Mouse (Mus musculus): ENCODE measurements around the gene Lgsn. TPM values are rescaled to one million over a fixed set of nuclear protein-coding genes. Genes with fewer than 3 reads are reported as not detected.

Gene Lgsn
- polyA plus RNA-seq, 1 experiment = not detected

DNA sequence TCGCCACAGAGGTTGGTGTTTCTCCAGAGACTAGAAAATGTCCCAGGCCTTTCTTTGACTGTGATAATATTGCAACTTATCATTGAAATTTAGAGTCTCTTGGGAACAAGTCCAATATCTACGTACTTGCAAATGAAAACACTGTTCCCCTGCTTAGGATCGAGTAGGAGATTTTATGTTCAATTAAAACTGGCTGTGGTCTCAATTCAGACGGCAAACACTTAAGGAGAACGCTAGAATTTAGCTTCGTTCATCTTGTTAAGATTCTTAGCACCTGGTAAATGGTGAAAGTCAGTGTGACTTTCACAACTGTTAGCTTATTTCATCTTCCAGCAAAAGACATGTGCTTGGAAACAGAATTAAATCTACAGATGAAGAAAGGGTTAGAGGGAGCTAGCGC lies 29.1 kb downstream of the Lgsn start:
- 53% methylated on average over 7 of the region's 7 CpGs for WGBS
- TF ChIP-seq POLR2A (IDR thresholded peaks at IDR 0.05; ENCODE audit: insufficient read depth, low read depth, low read length) (no peak), CTCF (IDR thresholded peaks at IDR 0.05; ENCODE audit: insufficient read depth, low read depth, low read length) (no peak)
- no peak overlapping the region for H3K27ac ChIP-seq (ENCODE audit: insufficient read depth, low read depth, low read length)
- no peak overlapping the region for H3K4me3 ChIP-seq (ENCODE audit: insufficient read depth, low read depth, low read length)
- no peaks in the 10 kb centered on the region for H3K4me1 ChIP-seq (ENCODE audit: control insufficient read depth, insufficient read depth, low read length)

DNA sequence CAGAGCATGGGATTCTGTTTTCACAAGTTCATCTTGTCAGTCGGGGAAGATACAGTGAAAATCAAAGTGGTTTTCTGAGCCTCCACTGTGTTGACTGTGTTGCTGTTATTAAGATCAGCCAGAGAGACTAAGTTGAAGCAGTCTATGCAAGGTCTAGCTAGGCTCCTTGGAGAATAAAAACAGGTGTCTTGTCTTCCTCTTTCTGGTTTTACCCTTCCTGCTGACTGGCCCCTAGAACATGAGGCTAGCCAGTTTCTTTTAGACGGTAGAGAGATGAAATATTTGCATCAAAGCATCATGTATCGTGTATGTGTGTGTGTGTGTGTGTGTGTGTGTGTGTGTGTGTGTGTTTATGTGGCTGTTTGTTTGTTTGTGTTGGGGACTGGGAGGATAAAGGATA lies 29.6 kb downstream of the Lgsn start:
- no peak overlapping the region for H3K4me3 ChIP-seq (ENCODE audit: insufficient read depth, low read depth, low read length)
- H3K4me1 ChIP-seq (ENCODE audit: control insufficient read depth, insufficient read depth, low read length) = no peaks in the 10 kb centered on the region
- 81% methylated on average over 3 of the region's 3 CpGs for WGBS
- H3K27ac ChIP-seq (ENCODE audit: insufficient read depth, low read depth, low read length) = no peak overlapping the region
- TF ChIP-seq POLR2A (IDR thresholded peaks at IDR 0.05; ENCODE audit: insufficient read depth, low read depth, low read length) (no peak), CTCF (IDR thresholded peaks at IDR 0.05; ENCODE audit: insufficient read depth, low read depth, low read length) (no peak)

DNA sequence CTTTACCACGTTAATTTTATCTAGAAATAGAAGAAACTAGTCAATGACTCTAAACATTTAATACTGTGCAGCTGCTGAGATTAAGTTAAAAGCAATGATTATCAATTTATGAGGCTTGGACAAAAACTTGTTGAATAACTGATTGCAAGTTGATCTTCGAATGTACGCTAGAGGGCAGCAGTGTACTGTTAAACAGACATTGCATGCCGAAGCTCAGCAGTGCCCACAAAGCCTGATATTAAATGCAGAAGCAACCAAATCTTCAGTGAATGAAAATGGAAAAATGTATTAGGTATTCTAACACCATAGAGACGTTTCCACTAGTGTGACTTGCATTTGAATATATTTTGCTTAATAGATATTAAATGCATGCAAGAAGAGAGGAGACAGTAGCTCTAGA lies 33.9 kb downstream of the Lgsn start:
- no peak overlapping the region for H3K4me3 ChIP-seq (ENCODE audit: insufficient read depth, low read depth, low read length)
- H3K27ac ChIP-seq (ENCODE audit: insufficient read depth, low read depth, low read length) = no peak overlapping the region
- TF ChIP-seq CTCF (IDR thresholded peaks at IDR 0.05; ENCODE audit: insufficient read depth, low read depth, low read length) (no peak), POLR2A (IDR thresholded peaks at IDR 0.05; ENCODE audit: insufficient read depth, low read depth, low read length) (no peak)
- under 1% methylated on average over 5 of the region's 5 CpGs for WGBS
- H3K4me1 ChIP-seq (ENCODE audit: control insufficient read depth, insufficient read depth, low read length) = no peaks in the 10 kb centered on the region

DNA sequence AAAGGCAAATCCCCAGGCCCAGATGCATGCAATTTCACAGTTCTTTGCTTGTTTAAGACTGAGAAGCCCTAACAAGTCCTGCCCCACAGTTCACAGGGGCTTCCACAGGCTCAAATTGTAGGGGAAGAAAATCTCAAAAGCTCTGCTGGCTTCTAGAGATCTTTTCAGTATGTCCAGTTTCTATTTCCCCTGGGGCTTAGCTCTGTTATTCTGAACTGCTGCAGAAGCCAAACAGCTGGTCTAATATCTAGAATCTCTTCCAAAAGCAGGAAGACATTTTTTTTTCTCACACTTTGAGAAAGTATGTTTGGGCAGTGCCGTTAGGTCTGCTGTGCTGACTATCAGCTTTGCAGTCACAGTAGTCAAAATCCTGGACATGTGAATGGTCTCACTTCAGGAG lies 38.6 kb downstream of the Lgsn start:
- Histone ChIP-seq H3K4me1 (ENCODE audit: control insufficient read depth, insufficient read depth, low read length) (no peaks in the 10 kb centered on the region), H3K4me3 (ENCODE audit: insufficient read depth, low read depth, low read length) (no peak overlapping the region), H3K27ac (ENCODE audit: insufficient read depth, low read depth, low read length) (no peak overlapping the region)
- WGBS = 85% methylated on average over 1 of the region's 1 CpGs
- TF ChIP-seq POLR2A (IDR thresholded peaks at IDR 0.05; ENCODE audit: insufficient read depth, low read depth, low read length) (no peak), CTCF (IDR thresholded peaks at IDR 0.05; ENCODE audit: insufficient read depth, low read depth, low read length) (no peak)

DNA sequence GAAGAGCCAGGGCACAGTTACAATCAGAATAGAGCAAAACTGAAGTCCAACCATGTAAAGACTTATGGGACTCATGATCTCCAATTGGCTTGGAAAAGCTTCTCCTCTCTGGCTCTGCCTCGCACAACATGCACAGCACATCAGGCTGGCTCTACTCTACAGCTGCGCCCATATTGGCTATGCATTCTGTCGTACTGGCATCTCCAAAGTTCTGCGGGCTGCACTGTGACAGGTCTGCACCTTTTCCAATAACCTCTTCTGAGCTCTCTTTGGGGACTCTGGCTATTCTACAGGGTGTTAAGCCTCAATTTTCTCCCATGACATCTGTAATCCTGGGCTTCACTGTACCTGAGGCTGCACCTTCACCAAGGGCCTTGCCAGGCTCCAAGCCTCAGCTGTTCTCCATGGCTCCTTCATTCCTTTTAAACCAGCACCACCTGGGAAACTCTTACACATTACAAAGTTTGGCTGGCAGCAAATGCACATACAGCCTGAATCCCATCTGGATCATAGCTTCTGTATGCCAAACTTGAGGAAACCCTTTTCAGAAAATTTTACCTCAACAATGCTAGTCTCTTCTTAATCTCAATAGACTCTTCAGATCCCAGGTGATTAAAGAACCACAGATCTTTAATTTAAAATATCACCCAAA lies 44.5 kb downstream of the Lgsn start:
- H3K4me1 ChIP-seq (ENCODE audit: control insufficient read depth, insufficient read depth, low read length) = no peaks in the 10 kb centered on the region
- no peak overlapping the region for H3K27ac ChIP-seq (ENCODE audit: insufficient read depth, low read depth, low read length)
- 94% methylated on average over 4 of the region's 4 CpGs for WGBS
- TF ChIP-seq POLR2A (IDR thresholded peaks at IDR 0.05; ENCODE audit: insufficient read depth, low read depth, low read length) (no peak), CTCF (IDR thresholded peaks at IDR 0.05; ENCODE audit: insufficient read depth, low read depth, low read length) (no peak)
- H3K4me3 ChIP-seq (ENCODE audit: insufficient read depth, low read depth, low read length) = no peak overlapping the region

DNA sequence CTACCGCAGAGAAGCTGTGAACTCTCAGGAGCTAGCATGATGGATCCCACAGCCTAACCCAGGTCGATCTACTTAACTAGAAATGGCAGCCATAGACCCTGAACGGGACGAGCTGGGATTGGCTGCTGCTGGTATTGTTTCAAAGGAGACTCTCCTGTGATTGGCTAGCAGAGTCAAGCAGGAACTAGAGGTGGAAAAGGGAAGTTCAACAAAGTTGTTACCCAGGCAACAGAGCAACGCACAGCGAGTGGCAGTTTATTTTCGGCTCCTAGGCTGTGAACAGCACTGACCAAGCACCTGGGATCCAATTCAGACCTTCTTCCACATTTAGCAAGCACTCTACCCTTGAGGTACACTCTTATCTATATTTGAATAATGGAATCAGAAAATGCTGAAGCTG lies 46.4 kb downstream of the Lgsn start, which contains the start of the genes 4931428L18Rik and Pih1d3:
4931428L18Rik (minus strand) TSS at position 121 of the 400 bp plus-strand sequence.
Pih1d3 (plus strand) TSS at position 275 of the 400 bp plus-strand sequence.
- Histone ChIP-seq H3K27ac (ENCODE audit: insufficient read depth, low read depth, low read length) (no peak within 1 kb of the TSS), H3K4me1 (ENCODE audit: control insufficient read depth, insufficient read depth, low read length) (no peaks in the 10 kb centered on the region), H3K4me3 (ENCODE audit: insufficient read depth, low read depth, low read length) (no peak within 1 kb of the TSS)
- WGBS = 90% methylated on average over 7 of the region's 7 CpGs
- no peak for TF ChIP-seq POLR2A (IDR thresholded peaks at IDR 0.05; ENCODE audit: insufficient read depth, low read depth, low read length)
- no peak for TF ChIP-seq CTCF (IDR thresholded peaks at IDR 0.05; ENCODE audit: insufficient read depth, low read depth, low read length)

DNA sequence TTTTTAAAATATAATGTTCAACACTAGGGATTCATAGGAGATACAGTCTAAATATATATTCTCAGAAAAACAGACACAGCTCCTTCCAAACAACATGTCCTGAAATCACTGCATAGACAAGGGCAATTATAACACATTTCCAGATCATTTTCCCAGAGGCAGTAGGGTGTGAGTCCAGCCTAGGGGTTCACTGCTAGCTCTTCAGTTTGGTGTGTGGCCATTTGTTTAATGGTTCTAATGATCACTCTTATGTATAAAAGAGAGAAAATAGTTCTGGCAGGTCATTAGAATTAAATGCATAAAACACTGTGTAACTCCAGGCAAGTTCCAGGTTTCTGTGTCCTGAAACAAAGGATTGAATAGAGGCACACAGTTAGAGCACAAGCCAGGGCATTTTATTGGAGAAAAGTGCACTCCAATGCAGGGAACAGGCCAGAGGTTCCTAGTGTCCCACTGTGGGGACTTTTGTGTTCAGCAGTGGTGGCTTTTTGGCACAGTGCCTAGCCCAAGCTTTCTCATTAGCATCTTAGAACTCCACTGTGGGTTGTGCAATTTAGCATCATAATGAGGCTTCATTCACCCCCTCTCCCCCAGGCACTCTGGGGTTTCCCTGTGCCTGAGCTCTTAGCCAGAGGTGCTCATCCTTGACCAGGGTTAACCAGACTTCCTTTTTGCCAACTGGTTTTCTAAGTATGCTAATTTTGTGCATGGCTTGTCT lies 57.3 kb downstream of the Lgsn start:
- TF ChIP-seq POLR2A (IDR thresholded peaks at IDR 0.05; ENCODE audit: insufficient read depth, low read depth, low read length) (no peak), CTCF (IDR thresholded peaks at IDR 0.05; ENCODE audit: insufficient read depth, low read depth, low read length) (no peak)

More for the DNA sequence above, 57.3 kb downstream of the Lgsn start:
- Histone ChIP-seq H3K4me1 (ENCODE audit: control insufficient read depth, insufficient read depth, low read length) (no peaks in the 10 kb centered on the region), H3K27ac (ENCODE audit: insufficient read depth, low read depth, low read length) (no peak overlapping the region), H3K4me3 (ENCODE audit: insufficient read depth, low read depth, low read length) (no peak overlapping the region)

Other genes with a start within 250 kb of the Lgsn start
- not detected in 2 replicates for gene AC153137.1, start 198.4 kb upstream of the Lgsn start, polyA plus RNA-seq (2012; ENCODE audit: insufficient read depth, insufficient read length, low replicate concordance, missing spikeins)
- gene 4931428L18Rik, start 46.3 kb downstream of the Lgsn start, polyA plus RNA-seq (2012; ENCODE audit: insufficient read depth, insufficient read length, low replicate concordance, missing spikeins) = not detected in 2 replicates
- gene Pih1d3, start 46.4 kb downstream of the Lgsn start, polyA plus RNA-seq (2012; ENCODE audit: insufficient read depth, insufficient read length, low replicate concordance, missing spikeins) = not detected in 2 replicates

All from olfactory bulb, adult 2 months (tissue).